Mouse (Mus musculus): ENCODE measurements around the gene Gpc6.

DNA sequence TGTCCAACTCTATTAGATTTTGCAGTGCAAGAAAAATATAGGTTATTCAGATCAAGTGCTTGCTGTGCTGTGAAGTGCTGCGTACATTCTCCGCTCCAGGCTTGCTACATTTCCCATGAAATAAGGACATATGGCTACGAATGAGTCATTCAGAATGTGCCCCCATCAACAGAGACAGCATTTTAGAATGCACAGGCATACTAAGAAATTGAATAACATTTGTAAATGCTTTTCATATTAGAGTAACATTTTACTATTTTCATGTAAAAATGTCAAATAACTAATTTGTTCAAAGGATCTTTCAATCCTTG is 483.4 kb downstream of the Gpc6 start:
- TF ChIP-seq POLR2A (IDR thresholded peaks at IDR 0.05; ENCODE audit: extremely low read depth, insufficient read depth, low read length): no peak
- TF ChIP-seq CTCF (IDR thresholded peaks at IDR 0.05; ENCODE audit: extremely low read depth, insufficient read depth, low read length): no peak

Data from cortical plate, adult 2 months (tissue).